Mouse (Mus musculus) C2C12 (cell line): ENCODE measurements around the gene Dlx4.

Experiments used
- CEBPB ChIP-seq: IDR thresholded peaks from one replicate; pipeline ENCODE4 v1.6.1; 2011; ENCODE audit warnings: low read depth, mild to moderate bottlenecking, control low read depth, moderate library complexity
- CTCF ChIP-seq: IDR thresholded peaks from one replicate; pipeline ENCODE4 v1.5.1; 2011; ENCODE audit not compliant: control insufficient read depth, insufficient read depth, insufficient read length
- FOSL1 ChIP-seq: IDR thresholded peaks from one replicate; pipeline ENCODE4 v1.8.0; 2011; ENCODE audit warnings: mild to moderate bottlenecking, low read length; ENCODE audit not compliant: poor library complexity, insufficient read depth, severe bottlenecking

DNA sequence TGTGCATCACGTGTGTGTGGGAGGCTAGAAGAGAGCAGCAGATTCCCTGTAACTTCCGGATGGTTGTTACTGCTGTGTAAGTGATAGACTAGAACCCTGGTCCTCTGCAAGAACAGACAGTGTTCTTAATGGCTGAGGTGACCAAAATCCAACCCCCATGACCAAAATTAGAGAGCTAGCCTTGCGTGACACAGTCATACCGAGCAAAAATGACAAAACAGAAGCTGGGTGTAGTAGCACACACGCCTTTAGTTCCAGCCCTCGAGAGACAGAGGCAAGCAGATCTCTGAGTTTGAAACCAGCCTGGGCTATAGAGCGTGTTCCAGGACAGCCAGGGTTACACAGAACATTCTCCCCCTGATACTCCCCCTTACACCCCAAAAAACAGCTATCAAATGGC lies 36.0 kb downstream of the Dlx4 start:
- TF ChIP-seq CTCF: no peak
- TF ChIP-seq CEBPB: no peak
- no peak for TF ChIP-seq FOSL1
